Mouse (Mus musculus): ENCODE results near the gene Rgs11.
"Not testable (repeated sequence)": the region's sequence is repeated elsewhere in the genome, so short reads cannot be mapped to it uniquely, and the experiment has no call there.

Gene Rgs11

GRCm38 (mm10) chr17:26202737-26203136 is at the start of gene Rgs11:
Gene Rgs11, plus strand, starts transcription at chr17:26202951.
- peak; percentile 47 to 50 for DNase-seq

GRCm38 (mm10) chr17:26162736-26163135 is 40.0 kb upstream of the Rgs11 start:
- DNase-seq, result no peak

- peak; percentile 26 to 27 for DNase-seq
Observed at GRCm38 (mm10) chr17:26168039-26168438, 34.7 kb upstream of the Rgs11 start.

GRCm38 (mm10) chr17:26175248-26175647 is 27.5 kb upstream of the Rgs11 start:
- not testable (repeated sequence) for DNase-seq

GRCm38 (mm10) chr17:26178611-26179010 is 24.1 kb upstream of the Rgs11 start:
- DNase-seq, result no peak

GRCm38 (mm10) chr17:26181179-26181578 is 21.6 kb upstream of the Rgs11 start:
- DNase-seq, result no peak

GRCm38 (mm10) chr17:26187592-26187991 is 15.2 kb upstream of the Rgs11 start:
- DNase-seq, result no peak

- no peak for DNase-seq
Observed at GRCm38 (mm10) chr17:26188091-26188805, 14.5 kb upstream of the Rgs11 start.

GRCm38 (mm10) chr17:26191486-26191885 is 11.3 kb upstream of the Rgs11 start:
- not testable (repeated sequence) for DNase-seq

GRCm38 (mm10) chr17:26192481-26193190 is 10.1 kb upstream of the Rgs11 start:
- DNase-seq, result no peak

- DNase-seq, result no peak
Observed at GRCm38 (mm10) chr17:26198892-26199291, 3.9 kb upstream of the Rgs11 start, which contains the start of gene Pdia2. Gene Pdia2, minus strand, starts transcription at chr17:26199087.

- DNase-seq, result peak in 1 of 2 experiments; percentile 43
Observed at GRCm38 (mm10) chr17:26200831-26201705, 1.7 kb upstream of the Rgs11 start.

- DNase-seq, result no peak
Observed at GRCm38 (mm10) chr17:26201998-26202397, 753 bp upstream of the Rgs11 start.

- peak; percentile 25 to 35 for DNase-seq
Observed at GRCm38 (mm10) chr17:26203321-26203811, 615 bp downstream of the Rgs11 start.

GRCm38 (mm10) chr17:26204766-26205165 is 2.0 kb downstream of the Rgs11 start:
- DNase-seq, result no peak

- no peak for DNase-seq
Observed at GRCm38 (mm10) chr17:26206392-26206791, 3.6 kb downstream of the Rgs11 start.

GRCm38 (mm10) chr17:26207686-26208085 is 4.9 kb downstream of the Rgs11 start, which contains the start of gene Arhgdig:
Gene Arhgdig, minus strand, starts transcription at chr17:26207786.
- no peak for DNase-seq

- DNase-seq, result no peak
Observed at GRCm38 (mm10) chr17:26212241-26212640, 9.5 kb downstream of the Rgs11 start.

- no peak for DNase-seq
Observed at GRCm38 (mm10) chr17:26212681-26213080, 9.9 kb downstream of the Rgs11 start.

- DNase-seq, result no peak
Observed at GRCm38 (mm10) chr17:26221508-26221907, 18.8 kb downstream of the Rgs11 start.

GRCm38 (mm10) chr17:26225150-26225549 is 22.4 kb downstream of the Rgs11 start:
- no peak for DNase-seq

- no peak for DNase-seq
Observed at GRCm38 (mm10) chr17:26229776-26230175, 27.0 kb downstream of the Rgs11 start.

GRCm38 (mm10) chr17:26231156-26231555 is 28.4 kb downstream of the Rgs11 start:
- DNase-seq, result no peak
